Mouse (Mus musculus): ENCODE data around the gene Uap1l1. TPM values are rescaled to one million over a fixed set of nuclear protein-coding genes. Genes with fewer than 3 reads are reported as not detected.
A peak's percentile ranks its signal among the peaks of the same experiment; 100 is the strongest.

Uap1l1 gene
- polyA plus RNA-seq, 1 experiment = 40.0 TPM

- TF ChIP-seq CTCF (IDR thresholded peaks at IDR 0.05; ENCODE audit: borderline replicate concordance, insufficient read depth, low read length) (no peak), POLR2A (IDR thresholded peaks at IDR 0.05; ENCODE audit: low read depth, low read length) (peak; percentile 77)
- peak within 1 kb of the TSS; percentile 73 for H3K4me3 ChIP-seq (ENCODE audit: insufficient read depth, low read length)
- H3K27ac ChIP-seq (ENCODE audit: insufficient read depth, low read length) = peak within 1 kb of the TSS; percentile 10
- H3K4me1 ChIP-seq (ENCODE audit: control insufficient read depth, insufficient read depth, low read length) = no peaks in the 10 kb centered on the region
These were observed 6.5 kb upstream of the Uap1l1 start, which contains the start of gene Sapcd2 for GRCm38 (mm10) chr2:25371764-25372643. Gene Sapcd2, plus strand, starts transcription at chr2:25372321.

GRCm38 (mm10) chr2:25369996-25370395, 4.5 kb upstream of the Uap1l1 start:
- Histone ChIP-seq H3K27ac (ENCODE audit: insufficient read depth, low read length) (no peak overlapping the region), H3K4me1 (ENCODE audit: control insufficient read depth, insufficient read depth, low read length) (no peaks in the 10 kb centered on the region), H3K4me3 (ENCODE audit: insufficient read depth, low read length) (no peak overlapping the region)
- TF ChIP-seq POLR2A (IDR thresholded peaks at IDR 0.05; ENCODE audit: low read depth, low read length) = no peak
- TF ChIP-seq CTCF (IDR thresholded peaks at IDR 0.05; ENCODE audit: borderline replicate concordance, insufficient read depth, low read length) = no peak

GRCm38 (mm10) chr2:25364761-25365090, 756 bp downstream of the Uap1l1 start:
- TF ChIP-seq CTCF (IDR thresholded peaks at IDR 0.05; ENCODE audit: borderline replicate concordance, insufficient read depth, low read length) (no peak), POLR2A (IDR thresholded peaks at IDR 0.05; ENCODE audit: low read depth, low read length) (no peak)
- peak overlapping the region; percentile 90 for H3K4me3 ChIP-seq (ENCODE audit: insufficient read depth, low read length)
- H3K27ac ChIP-seq (ENCODE audit: insufficient read depth, low read length) = no peak overlapping the region
- 0 out of 2 replicates have a peak, but pooled peaks cover 9% of the 10 kb centered on the region for H3K4me1 ChIP-seq (ENCODE audit: control insufficient read depth, insufficient read depth, low read length)

GRCm38 (mm10) chr2:25364313-25364712, 1.2 kb downstream of the Uap1l1 start:
- no peak for TF ChIP-seq POLR2A (IDR thresholded peaks at IDR 0.05; ENCODE audit: low read depth, low read length)
- no peak for TF ChIP-seq CTCF (IDR thresholded peaks at IDR 0.05; ENCODE audit: borderline replicate concordance, insufficient read depth, low read length)
- Histone ChIP-seq H3K4me3 (ENCODE audit: insufficient read depth, low read length) (peak overlapping the region; percentile 90), H3K27ac (ENCODE audit: insufficient read depth, low read length) (no peak overlapping the region), H3K4me1 (ENCODE audit: control insufficient read depth, insufficient read depth, low read length) (0 out of 2 replicates have a peak, but pooled peaks cover 9% of the 10 kb centered on the region)

GRCm38 (mm10) chr2:25363478-25364178, 1.9 kb downstream of the Uap1l1 start:
- Histone ChIP-seq H3K4me3 (ENCODE audit: insufficient read depth, low read length) (peak overlapping the region; percentile 90; the same call in 1 of the 2 replicates), H3K27ac (ENCODE audit: insufficient read depth, low read length) (no peak overlapping the region), H3K4me1 (ENCODE audit: control insufficient read depth, insufficient read depth, low read length) (0 out of 2 replicates have a peak, but pooled peaks cover 9% of the 10 kb centered on the region)
- TF ChIP-seq POLR2A (IDR thresholded peaks at IDR 0.05; ENCODE audit: low read depth, low read length) = no peak
- no peak for TF ChIP-seq CTCF (IDR thresholded peaks at IDR 0.05; ENCODE audit: borderline replicate concordance, insufficient read depth, low read length)

- no peak overlapping the region for H3K27ac ChIP-seq (ENCODE audit: insufficient read depth, low read length)
- TF ChIP-seq POLR2A (IDR thresholded peaks at IDR 0.05; ENCODE audit: low read depth, low read length) = no peak
- TF ChIP-seq CTCF (IDR thresholded peaks at IDR 0.05; ENCODE audit: borderline replicate concordance, insufficient read depth, low read length) = no peak
- H3K4me1 ChIP-seq (ENCODE audit: control insufficient read depth, insufficient read depth, low read length) = peaks cover 11% of the 10 kb centered on the region; the same call in 1 of the 2 replicates
- no peak overlapping the region for H3K4me3 ChIP-seq (ENCODE audit: insufficient read depth, low read length)
These were observed 5.6 kb downstream of the Uap1l1 start for GRCm38 (mm10) chr2:25359848-25360247.

- Histone ChIP-seq H3K27ac (ENCODE audit: insufficient read depth, low read length) (no peak within 1 kb of the TSS), H3K4me1 (ENCODE audit: control insufficient read depth, insufficient read depth, low read length) (peaks cover 2% of the 10 kb centered on the region; the same call in 1 of the 2 replicates), H3K4me3 (ENCODE audit: insufficient read depth, low read length) (peak within 1 kb of the TSS; percentile 68)
- TF ChIP-seq CTCF (IDR thresholded peaks at IDR 0.05; ENCODE audit: borderline replicate concordance, insufficient read depth, low read length) (no peak), POLR2A (IDR thresholded peaks at IDR 0.05; ENCODE audit: low read depth, low read length) (peak; percentile 63)
These were observed 9.0 kb downstream of the Uap1l1 start, which contains the start of gene Dpp7 for GRCm38 (mm10) chr2:25356208-25357079. Gene Dpp7, minus strand, starts transcription at chr2:25356359.

- no peak for TF ChIP-seq CTCF (IDR thresholded peaks at IDR 0.05; ENCODE audit: borderline replicate concordance, insufficient read depth, low read length)
- TF ChIP-seq POLR2A (IDR thresholded peaks at IDR 0.05; ENCODE audit: low read depth, low read length) = no peak
- Histone ChIP-seq H3K4me3 (ENCODE audit: insufficient read depth, low read length) (peak overlapping the region; percentile 68), H3K4me1 (ENCODE audit: control insufficient read depth, insufficient read depth, low read length) (peaks cover 2% of the 10 kb centered on the region; the same call in 1 of the 2 replicates), H3K27ac (ENCODE audit: insufficient read depth, low read length) (no peak overlapping the region)
These were observed 9.9 kb downstream of the Uap1l1 start for GRCm38 (mm10) chr2:25355419-25356066.
